Comparison of ENCODE assay signal across 8 mouse cellular contexts in genomic region chr11:76672561-76673384, GRCm38 (mm10). TPM values are rescaled to one million over a fixed set of nuclear protein-coding genes. Genes with fewer than 3 reads are reported as not detected.
DNase-seq lines count a peak whose midpoint lies in the region; ATAC-seq lines count a peak whose summit lies in the region.

No protein-coding gene starts in this region.

- H3K27me3 ChIP-seq in hindbrain, embryonic 14.5 days (ENCODE audit: control insufficient read depth, insufficient read depth, low read length), result peaks cover 62% of the 10 kb centered on the region
- H3K27me3 ChIP-seq in liver, embryonic 13.5 days, result peaks cover 77% of the 10 kb centered on the region
- H3K27me3 ChIP-seq in stomach, embryonic 16.5 days (ENCODE audit: control insufficient read depth, insufficient read depth, low read length), result peaks cover 39% of the 10 kb centered on the region

- 0 out of 2 replicates have a peak, but pooled peaks cover 8% of the 10 kb centered on the region for H3K4me1 ChIP-seq in hindbrain, embryonic 14.5 days (replicated peaks; ENCODE audit: control insufficient read depth, insufficient read depth, low read length)
- peaks cover 2% of the 10 kb centered on the region; the same call in 1 of the 2 replicates for H3K4me1 ChIP-seq in liver, embryonic 13.5 days (replicated peaks)
- 0 out of 2 replicates have a peak, but pooled peaks cover 8% of the 10 kb centered on the region for H3K4me1 ChIP-seq in stomach, embryonic 16.5 days (ENCODE audit: control insufficient read depth, insufficient read depth, low read length)

- peak overlapping the region; percentile 68 for H3K9ac ChIP-seq in hindbrain, embryonic 14.5 days
- H3K9ac ChIP-seq in liver, embryonic 13.5 days, result no peak overlapping the region
- peak overlapping the region; percentile 50 for H3K9ac ChIP-seq in stomach, embryonic 16.5 days (ENCODE audit: low read length)

- no peaks in the 10 kb centered on the region for H3K9me3 ChIP-seq in hindbrain, embryonic 14.5 days (ENCODE audit: control insufficient read depth, low read length)
- no peaks in the 10 kb centered on the region for H3K9me3 ChIP-seq in liver, embryonic 13.5 days (replicated peaks)
- no peaks in the 10 kb centered on the region for H3K9me3 ChIP-seq in stomach, embryonic 16.5 days (replicated peaks; ENCODE audit: control insufficient read depth, low read length)

- WGBS in hindbrain, embryonic 14.5 days, result 3% methylated on average over 64 of the region's 64 CpGs
- WGBS in liver, embryonic 13.5 days (ENCODE audit: insufficient replicate concordance), result 4% methylated on average over 64 of the region's 64 CpGs
- WGBS in stomach, embryonic 16.5 days, result 5% methylated on average over 64 of the region's 64 CpGs

- peak; percentile 23 to 38 for DNase-seq in kidney, postnatal 4 days
- no peak for DNase-seq in kidney, postnatal 14 days
- DNase-seq in cerebellum, postnatal 10 days, result peak; percentile 82 to 84
- peak; percentile 46 for DNase-seq in hindbrain, embryonic 14.5 days (ENCODE audit: low spot score)
- no peak for DNase-seq in liver, embryonic 13.5 days
- no peak for DNase-seq in ovary, postnatal 14 days (ENCODE audit: low spot score)
- DNase-seq in adrenal gland, adult (ENCODE audit: inconsistent age in 2 of 2, low spot score in 1 of 2), result no peak

- peak overlapping the region; percentile 81 for H3K4me2 ChIP-seq in hindbrain, embryonic 14.5 days (replicated peaks)
- peak overlapping the region; percentile 12; the same call in 1 of the 2 replicates for H3K4me2 ChIP-seq in liver, embryonic 13.5 days
- H3K4me2 ChIP-seq in stomach, embryonic 16.5 days (ENCODE audit: low read depth, low read length), result peak overlapping the region; percentile 49

- peak; percentile 53; the same call in 1 of the 2 replicates for ATAC-seq in hindbrain, embryonic 14.5 days (ENCODE audit: low FRiP score)
- ATAC-seq in liver, embryonic 13.5 days (ENCODE audit: low read depth), result no peak
- ATAC-seq in stomach, embryonic 16.5 days (ENCODE audit: insufficient read depth, low FRiP score), result no peak

- no peaks in the 10 kb centered on the region for H3K36me3 ChIP-seq in hindbrain, embryonic 14.5 days (replicated peaks; ENCODE audit: control insufficient read depth, insufficient read depth)
- H3K36me3 ChIP-seq in liver, embryonic 13.5 days, result no peaks in the 10 kb centered on the region
- no peaks in the 10 kb centered on the region for H3K36me3 ChIP-seq in stomach, embryonic 16.5 days (ENCODE audit: control insufficient read depth, insufficient read depth, low read length)

- no peak overlapping the region for H3K27ac ChIP-seq in hindbrain, embryonic 14.5 days
- H3K27ac ChIP-seq in liver, embryonic 13.5 days, result no peak overlapping the region
- no peak overlapping the region for H3K27ac ChIP-seq in stomach, embryonic 16.5 days (ENCODE audit: low read length)

- H3K4me3 ChIP-seq in hindbrain, embryonic 14.5 days (replicated peaks; ENCODE audit: low read length), result peak overlapping the region; percentile 40
- H3K4me3 ChIP-seq in liver, embryonic 13.5 days (replicated peaks), result 0 out of 2 replicates have a peak overlapping the region, but pooled peaks have one; percentile 2
- peak overlapping the region; percentile 39 for H3K4me3 ChIP-seq in stomach, embryonic 16.5 days (replicated peaks; ENCODE audit: low read length)

RNA-seq across cellular contexts. Expression of gene Bhlha9, which starts 0.5 kb away (rescaled TPM):
- 0.91 and 1.1 TPM in 2 replicates for polyA plus RNA-seq in hindbrain, embryonic 14.5 days (2014; fragmentation: Nextera tagmentation; extraction: Ambion mirVana)
- polyA plus RNA-seq in liver, embryonic 13.5 days (2015; fragmentation: Nextera tagmentation; extraction: Ambion mirVana), result not detected in 2 replicates
- not detected in 2 replicates for polyA plus RNA-seq in stomach, embryonic 16.5 days (2015; fragmentation: Nextera tagmentation; extraction: Ambion mirVana)

RNA-seq across cellular contexts. Expression of gene Trarg1, which starts 6.8 kb away (rescaled TPM):
- 0.35 and 0.73 TPM in 2 replicates for polyA plus RNA-seq in hindbrain, embryonic 14.5 days (2014; fragmentation: Nextera tagmentation; extraction: Ambion mirVana)
- polyA plus RNA-seq in liver, embryonic 13.5 days (2015; fragmentation: Nextera tagmentation; extraction: Ambion mirVana), result not detected in 2 replicates
- polyA plus RNA-seq in stomach, embryonic 16.5 days (2015; fragmentation: Nextera tagmentation; extraction: Ambion mirVana), result 0.75 and 0.94 TPM in 2 replicates

RNA-seq across cellular contexts. Expression of gene Abr, which starts 50.7 kb away (rescaled TPM):
- polyA plus RNA-seq in hindbrain, embryonic 14.5 days (2014; fragmentation: Nextera tagmentation; extraction: Ambion mirVana), result 115 and 123 TPM in 2 replicates
- 2.8 and 3.1 TPM in 2 replicates for polyA plus RNA-seq in liver, embryonic 13.5 days (2015; fragmentation: Nextera tagmentation; extraction: Ambion mirVana)
- 27.1 and 28.8 TPM in 2 replicates for polyA plus RNA-seq in stomach, embryonic 16.5 days (2015; fragmentation: Nextera tagmentation; extraction: Ambion mirVana)

Comparison
In these comparisons a context has a peak if more than half of its experiments do, and no peak if none do; other contexts are left out.
1. DNase-seq: peak in kidney, postnatal 4 days (2 of 2), cerebellum, postnatal 10 days (2 of 2) and hindbrain, embryonic 14.5 days (single experiment); none in kidney, postnatal 14 days (single experiment), liver, embryonic 13.5 days (single experiment), ovary, postnatal 14 days (single experiment) and adrenal gland, adult (0 of 2).
2. H3K4me2 ChIP-seq: peak in every context shown above with its lines; median percentile 81 in hindbrain, embryonic 14.5 days; 49 in stomach, embryonic 16.5 days; 12 in liver, embryonic 13.5 days.
3. Peak in every context shown above with its lines, with median percentiles within 50 percentile points of each other: H3K4me3 ChIP-seq.